Mouse (Mus musculus): ENCODE measurements at regions not wholly inside any gene's neighbourhood (a gene's known extent, or its start where the extent isn't known, plus 50 kb on each side); places are given as distances from the start of the nearest gene placed in this dataset.

DNA sequence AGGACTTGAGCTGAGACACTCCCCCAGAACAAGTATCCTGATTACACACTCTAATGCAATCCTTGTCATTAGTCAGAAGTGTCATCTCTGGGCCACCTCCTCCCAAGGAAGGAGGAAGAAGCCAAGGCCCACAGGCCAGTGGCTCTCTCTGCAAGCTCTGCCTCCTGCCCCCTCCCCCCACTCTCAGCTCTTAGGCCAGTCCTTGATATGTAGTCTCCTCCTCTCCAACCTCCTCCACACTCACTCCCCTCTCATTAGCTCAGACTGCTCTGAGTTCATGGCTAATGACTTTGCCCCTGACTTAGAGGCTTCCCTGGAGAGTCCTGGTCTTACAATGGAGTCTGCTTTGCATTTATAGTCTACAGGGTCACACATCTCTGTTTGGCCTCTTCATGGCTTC is 139.3 kb downstream of the Tle3 start:
- DNase-seq (ENCODE audit: low spot score in 2 of 2) = no peak

DNA sequence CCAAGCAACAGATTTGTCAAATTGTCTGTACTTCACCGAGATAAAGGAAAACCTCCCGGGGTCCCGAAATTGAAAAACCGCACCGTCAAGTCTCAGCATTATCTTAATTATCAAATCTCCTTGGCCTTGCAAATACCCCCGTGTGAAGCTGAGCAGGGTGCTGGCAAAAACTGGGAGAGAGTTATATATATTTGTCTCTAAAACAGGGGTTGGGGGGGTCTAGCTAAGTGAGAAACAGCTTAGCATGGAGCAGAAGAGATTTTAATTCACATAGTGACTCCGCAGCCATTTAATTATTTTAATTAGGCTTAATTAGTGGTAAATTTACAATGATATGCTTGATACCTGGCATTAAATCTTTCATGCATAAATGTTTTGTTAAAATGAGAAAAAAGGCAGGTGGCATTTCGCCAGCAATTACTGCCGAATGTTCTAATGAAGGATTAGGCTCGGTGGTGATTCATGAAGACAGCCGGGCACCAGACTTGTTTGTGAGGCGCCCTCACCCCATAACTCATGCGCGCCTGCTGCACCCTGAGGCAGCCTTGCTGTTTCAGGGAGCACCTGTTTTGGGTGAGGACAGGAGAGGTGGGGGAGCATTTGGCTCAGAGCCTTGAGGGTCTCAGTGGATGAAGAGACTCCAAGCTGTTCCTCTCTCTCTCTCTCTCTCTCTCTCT is 138.2 kb downstream of the Tle3 start:
- DNase-seq (ENCODE audit: low spot score in 2 of 2) = no peak

DNA sequence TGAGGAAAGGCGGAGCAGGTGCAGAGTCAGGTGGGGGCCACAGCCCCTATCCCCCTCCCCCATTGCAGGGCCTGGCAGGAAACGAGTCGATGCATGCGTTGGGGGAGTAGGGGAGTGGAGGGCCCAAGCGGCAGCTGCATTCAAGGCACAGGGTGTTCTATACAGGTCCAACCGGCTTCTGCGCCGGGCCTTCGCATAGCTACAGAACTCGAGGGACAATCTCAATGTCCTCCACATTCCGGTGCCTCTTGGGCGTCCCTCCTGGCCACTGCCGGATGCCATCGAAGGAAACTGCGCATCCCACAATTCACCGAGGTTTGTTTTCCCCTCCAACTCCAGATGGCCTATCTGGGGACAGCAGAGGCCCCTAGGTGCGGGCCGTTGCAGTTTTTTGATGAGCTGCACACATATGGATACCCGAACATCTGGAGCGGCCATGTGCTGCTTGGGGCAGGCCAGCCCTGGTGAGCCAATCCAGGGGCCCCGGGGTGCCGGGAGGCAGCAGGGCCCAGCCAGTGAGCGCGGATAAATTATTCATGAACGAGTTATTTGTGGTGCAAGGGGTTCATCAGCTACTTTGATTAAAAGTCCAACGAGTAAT is 137.5 kb downstream of the Tle3 start:
- DNase-seq (ENCODE audit: low spot score in 2 of 2) = no peak

DNA sequence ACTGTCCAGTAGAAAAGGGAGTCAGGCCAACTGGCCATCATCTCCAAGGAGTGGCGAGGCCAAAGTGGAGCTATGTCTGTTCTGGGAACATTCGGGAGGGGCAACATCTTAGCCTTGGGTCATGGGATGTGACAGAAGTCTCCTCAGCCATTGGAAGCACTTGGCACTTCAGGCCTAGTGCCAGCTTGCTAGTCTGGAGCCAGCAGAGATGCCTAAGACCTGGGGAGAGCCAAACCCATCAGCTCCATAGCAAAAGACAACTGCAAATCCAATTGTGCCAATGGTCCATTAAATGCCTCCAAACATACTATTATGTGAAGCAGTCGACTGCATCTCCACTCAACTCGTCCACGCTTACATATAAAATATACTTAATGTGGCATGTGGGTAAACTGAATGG is 136.9 kb downstream of the Tle3 start:
- no peak for DNase-seq (ENCODE audit: low spot score in 2 of 2)

DNA sequence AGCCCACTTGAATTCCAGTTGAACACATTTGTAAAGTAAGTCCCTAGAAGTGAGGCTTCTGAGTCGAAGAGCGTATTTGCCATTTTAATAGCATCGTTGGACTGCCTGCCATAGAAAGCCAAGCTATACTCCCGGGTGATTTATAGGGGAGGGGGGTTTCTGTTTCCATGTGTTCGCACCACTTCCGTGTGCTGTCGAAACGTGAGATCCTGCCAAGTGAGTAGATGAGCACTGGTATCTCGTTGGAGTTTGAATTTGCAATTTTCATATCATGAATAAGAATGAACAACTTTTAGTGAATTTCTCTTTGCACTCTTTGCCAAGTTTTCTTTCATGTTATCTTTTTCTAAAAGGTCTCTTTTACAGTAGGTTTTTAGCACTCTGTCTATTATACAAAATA is 128.7 kb downstream of the Tle3 start:
- DNase-seq (ENCODE audit: low spot score in 2 of 2) = no peak

DNA sequence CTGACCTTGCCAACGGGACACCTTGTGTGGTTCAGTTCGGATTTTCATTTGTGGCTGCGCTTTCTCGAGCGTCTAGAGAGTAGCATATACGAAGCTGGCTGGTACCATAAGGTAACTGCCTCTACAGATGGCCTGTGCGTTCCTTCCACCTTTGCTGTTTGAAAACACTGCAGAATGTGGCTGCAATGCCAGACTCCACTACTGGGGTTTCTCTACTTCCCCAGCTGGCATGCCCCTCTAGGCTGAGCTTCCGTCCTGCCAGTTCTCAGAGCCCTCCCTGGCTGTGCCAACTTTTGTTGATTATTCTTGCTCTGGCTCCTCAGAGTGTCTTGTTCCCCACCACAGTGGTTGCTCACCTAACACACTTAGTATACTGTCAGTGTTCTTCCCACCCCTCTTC is 120.7 kb downstream of the Tle3 start:
- no peak for DNase-seq (ENCODE audit: low spot score in 2 of 2)

DNA sequence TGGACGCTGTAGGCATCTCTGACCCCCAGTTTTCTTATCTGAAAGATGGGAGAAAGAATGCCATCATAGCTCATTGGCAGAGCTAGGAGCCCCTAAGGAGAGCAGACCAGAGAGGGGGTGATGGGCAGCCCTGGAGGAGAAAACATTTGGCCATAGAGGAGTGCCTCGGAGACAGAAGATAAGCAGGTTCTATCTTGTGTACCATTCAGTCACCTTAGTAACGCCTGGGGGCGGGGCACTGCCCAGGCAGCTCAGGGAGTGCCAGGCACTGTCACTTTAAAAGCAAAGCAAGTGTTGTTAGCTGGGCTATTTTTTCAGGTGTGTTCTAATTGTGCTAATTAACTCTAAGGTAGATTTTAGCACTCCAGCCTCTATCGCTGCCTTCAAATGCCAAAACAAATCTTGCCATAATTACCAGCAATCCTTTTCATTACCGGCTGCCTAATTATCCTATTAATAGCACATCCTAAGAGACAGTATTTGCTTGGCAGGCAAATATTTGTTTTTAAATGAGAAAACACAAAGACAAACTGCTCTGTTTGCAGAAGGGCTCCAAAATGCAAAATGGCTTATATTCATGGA is 119.1 kb downstream of the Tle3 start:
- DNase-seq (ENCODE audit: low spot score in 2 of 2) = no peak

DNA sequence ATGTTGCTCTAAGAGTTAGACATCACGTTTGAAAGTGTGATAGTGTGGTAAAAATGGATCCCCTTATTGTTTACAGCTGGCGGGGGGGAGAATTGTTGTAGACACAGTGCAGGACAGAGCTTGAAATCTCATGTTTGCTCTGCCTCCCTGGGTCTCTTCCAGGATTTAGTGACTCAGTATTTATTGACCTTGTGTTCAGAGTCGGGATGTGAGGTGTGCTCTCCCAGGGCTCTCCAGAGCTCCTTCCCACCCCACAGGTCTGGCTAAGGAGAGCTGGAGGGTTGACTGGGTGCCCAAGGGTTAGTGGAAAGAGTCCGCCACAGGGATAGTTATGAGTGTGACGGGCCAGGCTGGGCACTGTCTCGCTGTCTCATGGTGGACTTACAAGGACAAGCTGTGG is 117.8 kb downstream of the Tle3 start:
- DNase-seq (ENCODE audit: low spot score in 2 of 2) = no peak

DNA sequence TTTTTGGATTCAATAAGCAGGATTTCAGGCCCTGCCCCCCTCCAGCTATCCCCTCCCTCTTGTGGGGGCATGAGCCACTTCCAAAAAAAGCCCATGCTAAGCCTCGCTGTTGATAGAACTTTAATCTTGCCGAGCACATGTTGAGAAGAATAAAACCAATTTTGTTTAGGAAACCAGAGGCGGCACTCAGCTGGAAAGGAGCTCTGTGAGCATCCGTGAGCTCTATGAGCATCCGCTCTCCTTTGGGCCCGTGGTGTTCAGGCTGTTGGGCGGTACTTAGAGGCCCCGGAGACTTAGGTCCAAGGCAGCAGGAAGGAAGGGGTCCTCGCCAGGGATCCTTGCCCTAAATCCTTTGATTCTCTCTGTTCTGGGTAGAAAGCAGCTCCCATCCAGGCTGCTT is 117.0 kb downstream of the Tle3 start:
- no peak for DNase-seq (ENCODE audit: low spot score in 2 of 2)

DNA sequence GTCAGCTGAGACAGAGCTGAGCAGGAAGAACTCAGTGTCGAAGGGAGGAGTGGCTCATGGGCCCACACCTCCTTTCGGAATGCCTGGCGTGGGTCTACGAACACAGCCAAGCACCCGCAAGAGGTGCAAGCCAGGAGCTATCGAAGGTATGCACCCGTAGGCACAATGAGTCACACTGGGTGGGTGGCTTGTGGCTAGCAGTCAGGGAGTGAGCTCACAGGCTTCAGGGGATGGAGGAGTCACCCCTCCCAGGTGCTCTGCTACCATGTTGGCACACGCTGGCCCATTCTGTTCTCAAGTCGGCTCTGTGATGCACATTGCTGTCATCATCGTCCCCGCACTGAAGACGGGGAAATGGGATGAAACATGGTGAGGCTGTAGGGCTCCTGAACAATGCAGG is 115.7 kb downstream of the Tle3 start:
- no peak for DNase-seq (ENCODE audit: low spot score in 2 of 2)

DNA sequence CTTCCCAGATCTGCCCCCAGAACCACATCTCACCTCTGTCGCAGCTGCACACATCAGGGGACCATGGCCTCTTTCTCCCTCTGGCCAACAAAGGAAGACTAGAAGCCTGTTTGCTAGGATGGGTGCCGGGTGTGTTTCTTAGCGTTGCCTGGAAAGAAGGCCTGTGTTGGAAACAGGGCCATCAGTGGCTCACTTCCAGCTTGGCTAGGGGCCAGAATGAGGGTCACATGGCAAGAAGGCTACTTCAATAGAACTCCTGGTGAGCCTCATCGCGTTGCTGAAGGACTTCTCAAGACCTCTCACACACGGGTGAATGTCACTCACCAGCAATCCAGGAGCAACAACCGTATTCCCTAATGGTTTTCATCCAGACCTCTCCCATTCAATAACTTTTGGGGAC is 115.0 kb downstream of the Tle3 start:
- no peak for DNase-seq (ENCODE audit: low spot score in 2 of 2)

DNA sequence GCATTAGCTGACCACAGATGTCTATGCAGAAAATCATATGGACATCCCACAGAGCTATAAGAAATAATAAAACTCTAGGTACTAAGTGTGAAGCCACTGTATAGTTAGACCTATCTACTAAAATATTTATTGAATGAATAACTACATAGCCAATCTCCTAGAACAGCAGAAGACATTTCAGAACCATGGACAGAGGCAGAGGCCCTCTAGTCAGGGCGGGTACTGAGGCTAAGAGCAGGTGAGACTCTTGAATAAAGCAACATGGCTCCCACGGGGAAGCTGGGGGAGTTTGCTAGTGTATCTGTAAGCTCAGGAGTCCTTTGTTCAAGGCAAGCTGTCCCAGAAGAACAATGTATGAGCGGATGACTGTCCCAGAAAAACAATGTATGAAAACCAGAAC is 112.2 kb downstream of the Tle3 start:
- DNase-seq (ENCODE audit: low spot score in 2 of 2) = no peak

DNA sequence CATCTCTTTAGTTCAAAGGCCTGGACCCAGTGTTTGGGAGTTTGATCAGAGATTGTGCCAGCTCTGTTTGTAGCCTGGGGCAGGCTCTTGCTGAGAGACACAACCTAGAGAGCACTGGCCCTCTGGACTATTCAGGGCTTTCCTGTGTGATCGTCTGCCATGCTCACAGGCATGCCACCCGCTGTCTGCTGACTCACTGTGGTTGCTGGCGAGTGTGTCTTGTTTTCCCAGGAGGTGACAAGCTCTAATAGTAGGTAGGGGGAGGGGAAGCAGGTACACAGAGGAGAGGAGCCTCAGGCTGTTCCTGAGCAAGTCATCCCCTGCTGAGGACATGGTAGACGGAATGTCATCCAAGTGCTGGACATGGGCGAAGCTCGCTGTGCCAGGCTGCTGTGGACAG is 107.5 kb downstream of the Tle3 start:
- no peak for DNase-seq (ENCODE audit: low spot score in 2 of 2)

DNA sequence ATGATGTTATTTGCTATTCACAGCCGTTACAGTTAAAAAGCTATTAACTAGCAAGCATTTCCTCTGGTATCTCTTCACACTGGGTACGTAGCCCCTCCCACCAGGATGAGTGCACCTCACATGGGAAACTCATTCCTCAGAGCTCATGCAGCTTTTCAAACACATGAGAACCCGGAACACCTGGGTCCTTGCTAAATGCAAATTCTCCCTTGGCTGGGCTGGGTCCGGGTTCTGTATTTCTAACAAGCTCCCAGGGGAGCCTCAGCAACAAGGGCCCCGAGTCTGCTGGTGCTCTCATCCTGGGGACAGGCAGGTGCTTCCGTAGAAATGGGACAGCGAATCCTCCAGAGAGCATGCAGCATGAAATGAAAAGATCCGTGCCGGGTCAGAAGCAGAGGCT is 106.7 kb downstream of the Tle3 start:
- DNase-seq (ENCODE audit: low spot score in 2 of 2) = no peak

DNA sequence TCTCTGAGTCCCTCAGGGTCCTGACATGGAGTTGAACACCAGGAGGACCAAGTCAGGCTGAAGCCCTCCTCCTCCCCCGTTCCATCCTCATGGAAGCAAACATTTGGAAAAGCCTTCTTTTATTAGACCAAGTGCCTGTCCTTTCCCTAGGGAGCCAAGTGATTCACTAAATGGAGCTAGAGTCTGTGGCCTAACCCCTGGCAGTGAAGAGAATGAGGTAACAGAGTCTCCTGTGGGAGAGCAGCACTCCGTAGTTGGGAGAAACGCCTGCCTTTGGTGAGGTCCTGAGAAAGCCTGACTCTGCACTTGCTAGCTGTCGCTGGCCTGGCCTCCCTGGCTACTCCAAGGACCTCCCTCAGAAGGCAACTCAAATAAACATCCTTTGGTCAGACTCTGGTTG is 104.2 kb downstream of the Tle3 start:
- no peak for DNase-seq (ENCODE audit: low spot score in 2 of 2)

DNA sequence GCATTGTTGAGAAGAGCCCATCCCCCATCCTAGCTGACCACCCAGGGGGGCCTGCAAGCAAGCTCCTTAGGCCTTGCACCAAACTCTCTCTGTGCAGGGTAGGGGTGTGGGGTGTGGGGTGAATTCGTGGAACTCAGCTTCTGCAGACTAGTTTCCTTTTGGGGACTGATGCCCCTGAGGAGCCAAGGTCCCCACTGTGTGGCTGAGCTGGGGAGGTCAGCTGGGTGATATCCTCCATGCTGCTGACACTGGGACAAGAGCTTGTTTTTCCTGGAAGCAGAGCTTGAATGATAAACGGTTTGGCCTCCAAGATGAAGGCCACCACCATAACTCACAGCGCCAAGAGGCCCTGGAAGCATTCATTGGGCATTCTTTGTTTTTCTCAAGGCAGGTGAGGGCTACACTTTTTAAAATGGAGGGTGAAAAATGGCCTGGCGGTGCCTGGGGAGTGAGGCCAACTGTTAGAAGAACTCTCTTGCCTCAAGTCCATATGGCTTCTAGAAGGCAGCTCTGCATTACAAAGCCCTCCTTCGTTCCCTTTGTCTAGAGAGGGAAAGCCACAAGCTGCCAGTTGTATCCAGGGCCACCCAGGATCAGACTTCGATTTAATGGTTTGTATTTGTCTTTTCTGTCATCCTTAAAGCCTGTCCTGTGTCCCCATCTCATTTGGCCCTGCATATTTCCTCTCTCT is 98.8 kb downstream of the Tle3 start:
- DNase-seq (ENCODE audit: low spot score in 2 of 2) = no peak

DNA sequence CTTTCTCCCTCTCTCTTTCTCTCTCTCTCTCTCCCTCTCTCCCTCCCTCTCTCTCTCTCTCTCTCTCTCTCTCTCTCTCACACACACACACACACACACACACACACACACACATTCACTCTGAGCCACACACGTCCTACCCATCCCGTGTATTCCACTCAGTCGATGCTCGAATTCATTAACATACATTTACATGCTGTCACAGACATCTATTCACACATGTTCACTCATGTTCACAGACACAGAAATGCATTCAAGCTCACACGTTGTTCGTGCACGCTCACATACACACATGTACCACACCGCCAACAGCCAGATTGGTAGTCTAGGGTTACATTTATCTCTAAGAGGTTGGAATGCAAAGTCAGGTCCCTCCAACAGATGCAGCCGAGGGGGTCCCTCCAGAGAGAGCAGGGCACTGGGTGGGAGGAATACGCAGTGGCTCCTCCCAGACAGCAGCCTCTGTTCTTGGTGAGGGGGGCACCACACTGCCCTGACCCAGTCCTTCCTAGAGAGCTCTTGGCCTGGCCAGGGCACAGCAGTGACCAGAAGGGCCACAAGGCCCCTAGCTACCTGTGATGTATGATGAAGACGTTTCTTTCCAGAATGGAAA is 96.8 kb downstream of the Tle3 start:
- no peak for DNase-seq (ENCODE audit: low spot score in 2 of 2)

DNA sequence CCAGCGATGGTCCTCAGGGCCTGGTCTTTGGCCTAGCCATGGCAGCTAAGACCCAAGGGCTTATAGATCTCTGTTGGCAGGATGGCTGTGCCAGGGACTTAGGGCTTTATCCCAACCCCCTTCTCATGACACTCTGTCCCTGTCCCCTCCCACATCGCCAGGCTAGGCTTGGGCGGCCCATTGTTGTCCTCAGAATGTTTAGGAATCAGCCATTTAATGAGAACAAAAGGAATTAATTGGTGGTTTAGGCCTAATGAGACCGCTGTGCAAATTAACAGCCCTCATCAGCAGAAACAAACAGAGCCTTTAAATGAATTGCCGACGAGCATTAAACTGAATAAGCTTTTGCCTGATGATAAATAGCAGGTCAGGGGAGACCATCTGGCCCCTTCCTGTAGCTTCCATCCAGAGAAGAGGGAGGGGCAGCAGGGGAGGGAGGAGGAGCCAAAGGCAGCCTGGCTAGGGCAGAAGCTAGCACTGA is 96.2 kb downstream of the Tle3 start:
- no peak for DNase-seq (ENCODE audit: low spot score in 2 of 2)
